In genomic region chr15:102459847-102460246, GRCm38 (mm10) we compare ENCODE assay signal across 9 mouse cellular contexts. TPM values are rescaled to one million over a fixed set of nuclear protein-coding genes. Genes with fewer than 3 reads are reported as not detected.
DNase-seq lines count a peak whose midpoint lies in the region; ATAC-seq lines count a peak whose summit lies in the region.
"Had no signal": no experiment of that assay in that cellular context is flagged by ENCODE, and none has a peak within 500 bp of the region (broad histone marks: within the 10 kb centered on the region; RNA-seq: fewer than 3 reads in every experiment).

No protein-coding gene starts in this region.

- WGBS in kidney, embryonic 15.5 days: 61% methylated on average over 5 of the region's 5 CpGs
- 70% methylated on average over 5 of the region's 5 CpGs for WGBS in hindbrain, embryonic 15.5 days
- 76% methylated on average over 5 of the region's 5 CpGs for WGBS in midbrain, embryonic 15.5 days

- no peak overlapping the region for H3K27ac ChIP-seq in kidney, embryonic 15.5 days
- H3K27ac ChIP-seq in hindbrain, embryonic 15.5 days (replicated peaks): no peak overlapping the region
- H3K27ac ChIP-seq in midbrain, embryonic 15.5 days: no peak overlapping the region

- H3K4me2 ChIP-seq in kidney, embryonic 15.5 days: peak overlapping the region; percentile 66
- H3K4me2 ChIP-seq in hindbrain, embryonic 15.5 days: peak overlapping the region; percentile 68
- H3K4me2 ChIP-seq in midbrain, embryonic 15.5 days: peak overlapping the region; percentile 60

- H3K36me3 ChIP-seq in kidney, embryonic 15.5 days: peaks cover 10% of the 10 kb centered on the region
- H3K36me3 ChIP-seq in hindbrain, embryonic 15.5 days: peaks cover 3% of the 10 kb centered on the region; the same call in 1 of the 2 replicates
- H3K36me3 ChIP-seq in midbrain, embryonic 15.5 days (replicated peaks): peaks cover 7% of the 10 kb centered on the region; the same call in 1 of the 2 replicates

- no peaks in the 10 kb centered on the region for H3K27me3 ChIP-seq in kidney, embryonic 15.5 days
- H3K27me3 ChIP-seq in hindbrain, embryonic 15.5 days: no peaks in the 10 kb centered on the region
- no peaks in the 10 kb centered on the region for H3K27me3 ChIP-seq in midbrain, embryonic 15.5 days (replicated peaks)

- ATAC-seq in kidney, embryonic 15.5 days (replicated peaks; ENCODE audit: low FRiP score): no peak
- no peak for ATAC-seq in hindbrain, embryonic 15.5 days (ENCODE audit: low FRiP score, low read depth)
- ATAC-seq in midbrain, embryonic 15.5 days (replicated peaks): no peak
- ATAC-seq: activated CD4-positive, CD25-positive, alpha-beta regulatory T cell, adult 4 months had no signal

- DNase-seq in kidney, adult 8-10 months: no peak
- DNase-seq in c-Kit-negative CD71-positive TER-119-positive erythroid progenitor cells, embryonic 14.5 days (ENCODE audit: low read depth, low spot score): peak; percentile 82
- no peak for DNase-seq in right cerebral cortex, postnatal 10 days (ENCODE audit: low spot score in 2 of 2)
- no peak for DNase-seq in right cerebral cortex, adult 18-20 months
- no peak for DNase-seq in left cerebral cortex, adult 18-20 months (ENCODE audit: low spot score in 2 of 2)

- H3K9ac ChIP-seq in kidney, embryonic 15.5 days: peak overlapping the region; percentile 17; the same call in 1 of the 2 replicates
- no peak overlapping the region for H3K9ac ChIP-seq in hindbrain, embryonic 15.5 days
- H3K9ac ChIP-seq in midbrain, embryonic 15.5 days: no peak overlapping the region

- no peaks in the 10 kb centered on the region for H3K9me3 ChIP-seq in kidney, embryonic 15.5 days (replicated peaks)
- no peaks in the 10 kb centered on the region for H3K9me3 ChIP-seq in hindbrain, embryonic 15.5 days
- H3K9me3 ChIP-seq in midbrain, embryonic 15.5 days: no peaks in the 10 kb centered on the region

- H3K4me1 ChIP-seq in kidney, embryonic 15.5 days: peaks cover 33% of the 10 kb centered on the region
- H3K4me1 ChIP-seq in hindbrain, embryonic 15.5 days (replicated peaks): peaks cover 27% of the 10 kb centered on the region
- H3K4me1 ChIP-seq in midbrain, embryonic 15.5 days: peaks cover 21% of the 10 kb centered on the region

- peak overlapping the region; percentile 51 for H3K4me3 ChIP-seq in kidney, embryonic 15.5 days (replicated peaks)
- H3K4me3 ChIP-seq in hindbrain, embryonic 15.5 days: peak overlapping the region; percentile 50
- peak overlapping the region; percentile 54 for H3K4me3 ChIP-seq in midbrain, embryonic 15.5 days

RNA-seq across cellular contexts. Expression of gene Prr13, which starts 1.0 kb away (rescaled TPM):
- polyA plus RNA-seq in kidney, embryonic 15.5 days (2015; fragmentation: Nextera tagmentation; extraction: Ambion mirVana): 82.9 and 86.1 TPM in 2 replicates
- polyA plus RNA-seq in hindbrain, embryonic 15.5 days (2015; fragmentation: Nextera tagmentation; extraction: Ambion mirVana): 88.7 and 98.5 TPM in 2 replicates
- 103 and 107 TPM in 2 replicates for polyA plus RNA-seq in midbrain, embryonic 15.5 days (2015; fragmentation: Nextera tagmentation; extraction: Ambion mirVana)
- total RNA-seq in left cerebral cortex, adult 18-20 months (2021): 10 to 100 TPM; 55.0 to 57.5 TPM

RNA-seq across cellular contexts. Expression of gene Pcbp2, which starts 10.5 kb away (rescaled TPM):
- polyA plus RNA-seq in kidney, embryonic 15.5 days (2015; fragmentation: Nextera tagmentation; extraction: Ambion mirVana): 210 and 217 TPM in 2 replicates
- polyA plus RNA-seq in hindbrain, embryonic 15.5 days (2015; fragmentation: Nextera tagmentation; extraction: Ambion mirVana): 124 and 126 TPM in 2 replicates
- 123 and 126 TPM in 2 replicates for polyA plus RNA-seq in midbrain, embryonic 15.5 days (2015; fragmentation: Nextera tagmentation; extraction: Ambion mirVana)
- 100 to 1,000 TPM; 499 to 503 TPM for total RNA-seq in left cerebral cortex, adult 18-20 months (2021)

RNA-seq across cellular contexts. Expression of gene Amhr2, which starts 14.7 kb away (rescaled TPM):
- polyA plus RNA-seq in kidney, embryonic 15.5 days (2015; fragmentation: Nextera tagmentation; extraction: Ambion mirVana): 0.75 and 1.7 TPM in 2 replicates
- 0.21 and 0.52 TPM in 2 replicates for polyA plus RNA-seq in hindbrain, embryonic 15.5 days (2015; fragmentation: Nextera tagmentation; extraction: Ambion mirVana)
- polyA plus RNA-seq in midbrain, embryonic 15.5 days (2015; fragmentation: Nextera tagmentation; extraction: Ambion mirVana): 0.30 and 0.34 TPM in 2 replicates
- total RNA-seq in left cerebral cortex, adult 18-20 months (2021): 1 to 10 TPM; 1.7 to 2.1 TPM
- polyA plus RNA-seq: activated CD4-positive, CD25-positive, alpha-beta regulatory T cell, adult 4 months had no signal

RNA-seq across cellular contexts. Expression of gene Gm10337, which starts 43.7 kb away (rescaled TPM):
- polyA plus RNA-seq in kidney, embryonic 15.5 days (2015; fragmentation: Nextera tagmentation; extraction: Ambion mirVana): 2.8 and 5.5 TPM in 2 replicates
- 9.5 and 14.8 TPM in 2 replicates for polyA plus RNA-seq in hindbrain, embryonic 15.5 days (2015; fragmentation: Nextera tagmentation; extraction: Ambion mirVana)
- 13.8 and 16.1 TPM in 2 replicates for polyA plus RNA-seq in midbrain, embryonic 15.5 days (2015; fragmentation: Nextera tagmentation; extraction: Ambion mirVana)
- total RNA-seq in left cerebral cortex, adult 18-20 months (2021): not detected
- polyA plus RNA-seq: activated CD4-positive, CD25-positive, alpha-beta regulatory T cell, adult 4 months had no signal

RNA-seq across cellular contexts. Expression of gene Sp1, which starts 53.9 kb away (rescaled TPM):
- 10.8 and 11.1 TPM in 2 replicates for polyA plus RNA-seq in kidney, embryonic 15.5 days (2015; fragmentation: Nextera tagmentation; extraction: Ambion mirVana)
- 3.4 and 4.0 TPM in 2 replicates for polyA plus RNA-seq in hindbrain, embryonic 15.5 days (2015; fragmentation: Nextera tagmentation; extraction: Ambion mirVana)
- 3.4 and 4.1 TPM in 2 replicates for polyA plus RNA-seq in midbrain, embryonic 15.5 days (2015; fragmentation: Nextera tagmentation; extraction: Ambion mirVana)
- total RNA-seq in left cerebral cortex, adult 18-20 months (2021): 10 to 100 TPM; 23.8 to 32.2 TPM
